Mouse (Mus musculus) naive thymus-derived CD4-positive, alpha-beta T cell, adult 2 months (primary cell): ENCODE data around the gene Twist2.

ENCODE experiments used
- DNase-seq: peaks from one replicate; pipeline ENCODE4 v3.0.0-alpha.2; 2011; ENCODE audit warnings: low read depth

Twist2 gene

GRCm38 (mm10) chr1:91800967-91801843 lies at the start of gene Twist2:
Twist2 (plus strand) TSS chr1:91801461.
- no peak for DNase-seq

GRCm38 (mm10) chr1:91752931-91753330 lies 48.3 kb upstream of the Twist2 start:
- DNase-seq, result no peak

GRCm38 (mm10) chr1:91755102-91755501 lies 46.2 kb upstream of the Twist2 start:
- DNase-seq, result peak; percentile 56

- no peak for DNase-seq
Observed at GRCm38 (mm10) chr1:91757292-91757691, 44.0 kb upstream of the Twist2 start.

GRCm38 (mm10) chr1:91758143-91758542 lies 43.1 kb upstream of the Twist2 start:
- no peak for DNase-seq

- no peak for DNase-seq
Observed at GRCm38 (mm10) chr1:91758600-91759515, 42.4 kb upstream of the Twist2 start.

- no peak for DNase-seq
Observed at GRCm38 (mm10) chr1:91760140-91760986, 40.9 kb upstream of the Twist2 start.

GRCm38 (mm10) chr1:91762528-91763091 lies 38.7 kb upstream of the Twist2 start:
- no peak for DNase-seq

- no peak for DNase-seq
Observed at GRCm38 (mm10) chr1:91770221-91770624, 31.0 kb upstream of the Twist2 start.

- DNase-seq, result no peak
Observed at GRCm38 (mm10) chr1:91770676-91771075, 30.6 kb upstream of the Twist2 start.

GRCm38 (mm10) chr1:91776928-91777327 lies 24.3 kb upstream of the Twist2 start:
- no peak for DNase-seq

- DNase-seq, result no peak
Observed at GRCm38 (mm10) chr1:91779819-91780218, 21.4 kb upstream of the Twist2 start.

GRCm38 (mm10) chr1:91781182-91781581 lies 20.1 kb upstream of the Twist2 start:
- no peak for DNase-seq

- DNase-seq, result no peak
Observed at GRCm38 (mm10) chr1:91784162-91784561, 17.1 kb upstream of the Twist2 start.

GRCm38 (mm10) chr1:91799323-91799722 lies 1.9 kb upstream of the Twist2 start:
- DNase-seq, result no peak

GRCm38 (mm10) chr1:91800348-91800747 lies 913 bp upstream of the Twist2 start:
- no peak for DNase-seq

- DNase-seq, result no peak
Observed at GRCm38 (mm10) chr1:91801844-91802366, 644 bp downstream of the Twist2 start.

GRCm38 (mm10) chr1:91802406-91803121 lies 1.3 kb downstream of the Twist2 start:
- no peak for DNase-seq

GRCm38 (mm10) chr1:91803416-91803815 lies 2.2 kb downstream of the Twist2 start:
- no peak for DNase-seq

- DNase-seq, result no peak
Observed at GRCm38 (mm10) chr1:91816067-91816466, 14.8 kb downstream of the Twist2 start.

- no peak for DNase-seq
Observed at GRCm38 (mm10) chr1:91816571-91816970, 15.3 kb downstream of the Twist2 start.
